Mouse (Mus musculus) lung, adult 2 months (tissue): ENCODE results near the gene Acbd7.

Experiments
- CTCF ChIP-seq: fragments of 200-500 bp; IDR thresholded peaks from 2 replicates; pipeline ENCODE4 v1.5.1; 2011; ENCODE audit warnings: mild to moderate bottlenecking, low read length, control low read depth; ENCODE audit not compliant: insufficient read depth
- POLR2A ChIP-seq: fragments of 200-500 bp; IDR thresholded peaks from 2 replicates; pipeline ENCODE4 v1.6.1; 2011; ENCODE audit warnings: low read depth, mild to moderate bottlenecking, control low read depth, low read length, borderline replicate concordance; ENCODE audit errors: extremely low read depth

GRCm38 (mm10) chr2:3292170-3292569, 43.8 kb upstream of the Acbd7 start:
- no peak for TF ChIP-seq CTCF
- TF ChIP-seq POLR2A: no peak
